Mouse (Mus musculus) limb, embryonic 15.5 days (tissue): ENCODE data around the gene Icam2. TPM values are rescaled to one million over a fixed set of nuclear protein-coding genes. Genes with fewer than 3 reads are reported as not detected.

Experiments used
- ATAC-seq: fragments of 200-750 bp; cut with Nextera tagmentation; 2 replicates; pipeline ENCODE4 v1.8.0; 2017; ENCODE audit warnings: low read depth, moderate TSS enrichment; ENCODE audit not compliant: insufficient number of reproducible peaks, low FRiP score, low TSS enrichment
- H3K27ac ChIP-seq: fragments of 300-500 bp; sonication (generic); 2 replicates; pipeline ENCODE4 v1.5.1; 2015; ENCODE audit warnings: moderate library complexity, mild to moderate bottlenecking, inconsistent platforms
- H3K27me3 ChIP-seq: fragments of 300-500 bp; sonication (generic); 2 replicates; pipeline ENCODE4 v1.6.1; 2015; ENCODE audit warnings: inconsistent platforms
- H3K36me3 ChIP-seq: fragments of 300-500 bp; sonication (generic); 2 replicates; pipeline ENCODE4 v1.6.1; 2015; ENCODE audit warnings: inconsistent platforms
- H3K4me1 ChIP-seq: fragments of 300-500 bp; sonication (generic); 2 replicates; pipeline ENCODE4 v1.6.1; 2015; ENCODE audit warnings: inconsistent platforms
- H3K4me2 ChIP-seq: fragments of 300-500 bp; sonication (generic); 2 replicates; pipeline ENCODE4 v1.6.1; 2015; ENCODE audit warnings: mild to moderate bottlenecking, inconsistent platforms
- H3K4me3 ChIP-seq: fragments of 300-500 bp; sonication (generic); 2 replicates; pipeline ENCODE4 v1.5.1; 2015; ENCODE audit warnings: mild to moderate bottlenecking, inconsistent platforms
- H3K9ac ChIP-seq: fragments of 300-500 bp; sonication (generic); 2 replicates; pipeline ENCODE4 v1.6.1; 2015; ENCODE audit warnings: inconsistent platforms
- H3K9me3 ChIP-seq: fragments of 300-500 bp; sonication (generic); 2 replicates; pipeline ENCODE4 v1.6.1; 2016; ENCODE audit warnings: inconsistent platforms
- WGBS: fragments of 180-500 bp; shearing (Covaris S2); methylation state at CpG from one replicate; pipeline ENCODE4 v1.1.7; 2015; 5-methylcytosine and 5-hydroxymethylcytosine counted together
- polyA plus RNA-seq: library from polyadenylated mRNA; unstranded; fragments of >200 nt; fragmentation: Nextera tagmentation; extraction: Ambion mirVana; gene quantifications from 2 replicates; pipeline ENCODE4 v1.2.1, GENCODE M21; 2015

Gene Icam2
- polyA plus RNA-seq, 1 experiment from 2014 or later = 39.1 TPM

DNA sequence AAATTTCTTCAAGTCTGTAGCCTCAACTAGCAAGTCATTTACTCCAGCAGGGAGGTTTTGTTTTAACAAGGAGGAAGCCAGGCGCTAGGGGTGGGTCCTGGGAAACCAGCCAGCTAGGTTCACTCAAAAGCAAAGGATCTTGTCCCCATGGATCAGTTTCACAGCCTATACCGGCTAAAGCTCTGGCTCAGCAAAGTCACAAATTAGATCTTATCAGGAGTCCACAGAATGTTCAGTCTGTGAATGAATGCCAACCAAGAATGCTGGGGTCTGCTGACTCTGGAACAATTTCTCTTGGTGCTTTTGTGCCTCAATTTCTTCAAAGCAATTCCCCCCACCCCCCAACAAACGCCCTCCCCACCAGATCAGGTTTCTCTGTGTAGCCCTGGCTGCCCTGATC, 1.7 kb upstream of the Icam2 start:
- Histone ChIP-seq H3K9ac (no peak overlapping the region), H3K4me1 (peaks cover 8% of the 10 kb centered on the region), H3K27me3 (no peaks in the 10 kb centered on the region), H3K4me2 (no peak overlapping the region), H3K4me3 (no peak overlapping the region), H3K27ac (0 out of 2 replicates have a peak overlapping the region, but pooled peaks have one; percentile 11), H3K36me3 (0 out of 2 replicates have a peak, but pooled peaks cover 6% of the 10 kb centered on the region), H3K9me3 (no peaks in the 10 kb centered on the region)
- ATAC-seq = no peak
- WGBS = 21% methylated on average over 3 of the region's 3 CpGs

DNA sequence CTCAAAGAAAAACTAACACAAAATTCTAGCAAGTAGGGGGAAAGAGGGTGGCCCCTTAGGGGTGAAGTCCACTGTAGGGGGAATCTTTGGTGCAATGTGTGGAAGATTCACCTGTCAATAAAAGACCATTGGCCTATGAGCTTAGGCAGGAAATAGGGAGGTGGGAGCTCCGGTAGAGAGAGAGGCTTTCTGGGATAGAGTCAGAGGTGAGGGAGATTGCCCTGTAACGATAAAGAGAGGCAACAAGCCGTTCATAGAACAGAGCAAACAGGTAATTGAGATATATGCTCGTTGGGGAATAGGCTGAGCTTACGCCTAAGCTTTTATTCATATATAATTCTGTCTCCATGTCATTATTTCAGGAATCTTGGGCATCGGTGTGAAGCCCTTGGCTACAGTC, 855 bp downstream of the Icam2 start:
- H3K9me3 ChIP-seq = no peaks in the 10 kb centered on the region
- no peaks in the 10 kb centered on the region for H3K27me3 ChIP-seq

DNA sequence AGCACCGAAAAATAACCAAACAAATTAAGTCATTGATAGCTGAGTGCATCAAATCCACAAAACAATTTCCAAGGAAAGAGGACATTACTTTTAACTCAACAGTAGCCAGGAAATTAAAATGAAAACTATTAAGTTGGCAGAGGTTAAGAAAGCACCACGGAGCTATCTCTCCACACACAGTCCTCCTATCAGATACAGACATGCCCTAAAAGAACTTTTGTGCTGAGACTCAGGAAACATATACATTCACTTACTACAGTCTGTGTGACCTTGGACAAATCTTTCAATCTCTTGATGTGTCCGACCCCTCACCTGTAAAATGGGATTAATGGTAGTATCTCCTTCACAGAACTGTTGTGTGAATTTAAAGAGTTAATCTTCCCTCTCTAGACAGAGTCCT, 1.5 kb downstream of the Icam2 start:
- H3K27me3 ChIP-seq = no peaks in the 10 kb centered on the region
- H3K4me1 ChIP-seq = peaks cover 8% of the 10 kb centered on the region
- no peak overlapping the region for H3K9ac ChIP-seq

More for the DNA sequence above, 855 bp downstream of the Icam2 start:
- H3K36me3 ChIP-seq = no peaks in the 10 kb centered on the region
- no peak overlapping the region for H3K27ac ChIP-seq
- H3K4me1 ChIP-seq = peaks cover 8% of the 10 kb centered on the region
- no peak overlapping the region for H3K4me2 ChIP-seq
- no peak for ATAC-seq
- WGBS = 75% methylated on average over 6 of the region's 6 CpGs
- H3K9ac ChIP-seq = no peak overlapping the region
- H3K4me3 ChIP-seq = no peak overlapping the region

DNA sequence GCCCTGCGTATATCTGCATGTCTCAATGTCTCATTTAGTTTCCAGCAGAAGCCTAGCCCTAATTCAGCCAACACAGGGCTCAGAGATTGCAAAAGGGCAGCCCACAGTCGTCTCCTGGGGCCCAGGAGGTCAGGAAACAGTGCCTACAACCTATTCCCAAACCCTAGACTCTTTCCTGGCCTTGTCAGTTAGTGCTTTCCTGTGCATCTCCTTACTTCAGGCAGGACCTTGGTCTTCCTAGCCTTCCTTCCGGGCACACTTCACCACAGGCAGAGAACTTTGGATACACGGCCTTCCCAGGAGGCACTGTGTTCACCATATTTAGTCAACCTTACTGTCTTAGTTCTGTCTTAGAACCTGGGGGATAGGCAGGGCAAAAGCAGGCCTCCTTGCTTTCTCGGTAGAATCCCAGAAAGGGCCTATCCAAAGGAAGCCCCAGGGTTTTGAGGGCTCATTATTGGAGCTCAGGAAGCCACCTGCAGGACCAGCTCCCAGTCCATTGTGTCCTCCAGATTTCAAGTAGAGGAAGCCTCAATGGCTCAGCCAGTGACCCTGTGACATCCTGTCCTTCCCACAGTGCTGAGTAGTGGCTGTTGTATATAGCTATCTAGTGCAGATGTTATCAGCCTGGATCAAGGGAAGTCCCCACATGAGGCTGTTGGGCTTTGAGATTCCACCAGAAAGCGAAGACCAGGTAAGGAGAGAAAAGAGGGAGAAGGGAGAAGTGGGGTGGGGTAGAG, 4.7 kb downstream of the Icam2 start:
- no peak overlapping the region for H3K4me2 ChIP-seq
- ATAC-seq = no peak

More for the DNA sequence above, 1.5 kb downstream of the Icam2 start:
- Histone ChIP-seq H3K4me3 (no peak overlapping the region), H3K4me2 (no peak overlapping the region), H3K27ac (no peak overlapping the region), H3K9me3 (no peaks in the 10 kb centered on the region), H3K36me3 (no peaks in the 10 kb centered on the region)
- 93% methylated on average over 3 of the region's 3 CpGs for WGBS
- no peak for ATAC-seq

DNA sequence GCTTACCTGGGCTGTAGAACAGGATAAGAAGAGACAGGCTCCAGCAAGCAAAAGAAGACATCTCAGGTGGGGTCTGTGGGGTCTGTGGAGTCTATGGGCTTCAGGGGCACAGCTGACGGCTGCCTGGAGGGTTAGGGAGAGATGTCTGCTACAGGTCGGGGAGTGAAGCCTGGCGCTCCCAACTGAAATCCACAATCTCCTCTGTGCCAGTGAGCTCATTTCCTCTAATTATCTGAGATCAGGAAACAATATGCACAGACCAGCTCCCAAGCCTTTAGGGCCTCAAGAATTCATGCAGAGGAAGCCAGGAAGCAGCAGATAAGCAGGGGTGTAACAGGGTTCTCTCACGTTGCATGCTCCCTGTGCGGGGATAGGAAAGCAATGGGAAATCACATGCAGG, 5.5 kb downstream of the Icam2 start:
- H3K4me3 ChIP-seq = peak overlapping the region; percentile 14
- no peaks in the 10 kb centered on the region for H3K27me3 ChIP-seq
- peak overlapping the region; percentile 50; the same call in 1 of the 2 replicates for H3K27ac ChIP-seq
- H3K4me1 ChIP-seq = no peaks in the 10 kb centered on the region
- no peaks in the 10 kb centered on the region for H3K36me3 ChIP-seq
- ATAC-seq = no peak
- no peak overlapping the region for H3K4me2 ChIP-seq
- H3K9me3 ChIP-seq = no peaks in the 10 kb centered on the region
- H3K9ac ChIP-seq = no peak overlapping the region
- WGBS = 56% methylated on average over 5 of the region's 5 CpGs

More for the DNA sequence above, 4.7 kb downstream of the Icam2 start:
- no peaks in the 10 kb centered on the region for H3K27me3 ChIP-seq
- H3K27ac ChIP-seq = peak overlapping the region; percentile 24; the same call in 1 of the 2 replicates
- H3K36me3 ChIP-seq = no peaks in the 10 kb centered on the region
- H3K9ac ChIP-seq = no peak overlapping the region
- WGBS = 81% methylated on average over 6 of the region's 6 CpGs
- no peaks in the 10 kb centered on the region for H3K4me1 ChIP-seq
- no peak overlapping the region for H3K4me3 ChIP-seq
- H3K9me3 ChIP-seq = no peaks in the 10 kb centered on the region

- Histone ChIP-seq H3K4me1 (no peaks in the 10 kb centered on the region), H3K27ac (peak overlapping the region; percentile 50; the same call in 1 of the 2 replicates), H3K9me3 (no peaks in the 10 kb centered on the region), H3K9ac (no peak overlapping the region), H3K4me3 (peak overlapping the region; percentile 14), H3K36me3 (no peaks in the 10 kb centered on the region), H3K4me2 (no peak overlapping the region), H3K27me3 (no peaks in the 10 kb centered on the region)
- WGBS = 87% methylated on average over 7 of the region's 7 CpGs
- no peak for ATAC-seq
Measured at GRCm38 (mm10) chr11:106381883-106382282, 6.0 kb downstream of the Icam2 start.

DNA sequence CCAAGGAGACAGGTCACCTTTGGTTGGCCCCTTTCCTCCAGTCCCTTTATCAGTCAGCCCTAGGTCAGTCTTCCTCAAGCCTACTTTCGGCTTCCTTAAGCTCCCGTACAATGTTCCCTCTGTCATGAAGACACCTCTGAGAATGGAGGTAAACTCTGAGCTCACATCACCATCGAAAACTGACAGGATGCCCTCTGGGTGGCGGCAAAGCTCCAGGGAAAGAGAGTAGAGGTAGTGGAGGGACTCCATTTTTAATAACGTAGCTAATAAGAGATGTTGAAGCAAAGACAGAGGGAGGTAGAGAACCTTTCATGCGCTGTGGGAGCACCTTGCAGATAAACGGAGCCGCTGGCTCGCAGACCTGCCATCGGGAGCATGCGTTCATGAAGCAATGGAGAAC, 6.9 kb downstream of the Icam2 start:
- Histone ChIP-seq H3K27ac (no peak overlapping the region), H3K36me3 (no peaks in the 10 kb centered on the region), H3K9me3 (no peaks in the 10 kb centered on the region), H3K27me3 (no peaks in the 10 kb centered on the region), H3K9ac (no peak overlapping the region), H3K4me2 (no peak overlapping the region), H3K4me1 (no peaks in the 10 kb centered on the region), H3K4me3 (peak overlapping the region; percentile 14; the same call in 1 of the 2 replicates)
- ATAC-seq = no peak
- WGBS = 75% methylated on average over 11 of the region's 11 CpGs

GRCm38 (mm10) chr11:106374979-106375378, 12.9 kb downstream of the Icam2 start:
- WGBS = 77% methylated on average over 4 of the region's 5 CpGs
- no peak overlapping the region for H3K27ac ChIP-seq
- no peak overlapping the region for H3K4me2 ChIP-seq
- no peaks in the 10 kb centered on the region for H3K9me3 ChIP-seq
- no peak for ATAC-seq
- no peaks in the 10 kb centered on the region for H3K36me3 ChIP-seq
- no peak overlapping the region for H3K4me3 ChIP-seq
- no peak overlapping the region for H3K9ac ChIP-seq
- peaks cover 9% of the 10 kb centered on the region for H3K4me1 ChIP-seq
- no peaks in the 10 kb centered on the region for H3K27me3 ChIP-seq

- ATAC-seq = no peak
- H3K4me3 ChIP-seq = no peak overlapping the region
- no peak overlapping the region for H3K9ac ChIP-seq
- no peaks in the 10 kb centered on the region for H3K9me3 ChIP-seq
- no peaks in the 10 kb centered on the region for H3K36me3 ChIP-seq
- no peak overlapping the region for H3K27ac ChIP-seq
- no peak overlapping the region for H3K4me2 ChIP-seq
- 39% methylated on average over 9 of the region's 9 CpGs for WGBS
- H3K27me3 ChIP-seq = no peaks in the 10 kb centered on the region
- H3K4me1 ChIP-seq = peaks cover 9% of the 10 kb centered on the region
Measured at GRCm38 (mm10) chr11:106374559-106374958, 13.3 kb downstream of the Icam2 start.

DNA sequence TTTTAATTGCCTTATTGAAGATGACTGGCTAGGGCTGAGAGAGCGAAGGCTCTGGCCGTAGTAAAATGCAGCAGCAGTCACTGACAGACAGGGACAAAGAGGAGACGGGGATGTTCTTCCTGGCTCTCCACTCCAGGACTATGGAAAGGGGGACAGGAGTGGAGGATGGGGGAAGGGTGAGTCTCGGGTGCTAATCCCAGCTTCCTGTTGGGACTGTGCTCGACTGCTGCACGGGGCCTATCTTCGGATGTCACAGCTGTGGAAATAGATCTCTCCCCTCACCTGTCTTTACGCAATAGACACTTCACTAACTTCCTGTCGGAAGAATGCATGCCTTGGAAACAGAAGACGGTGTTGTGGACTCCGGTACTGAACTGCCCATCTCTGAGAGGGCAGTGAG, 13.9 kb downstream of the Icam2 start:
- ATAC-seq = no peak
- Histone ChIP-seq H3K27ac (no peak overlapping the region), H3K27me3 (no peaks in the 10 kb centered on the region), H3K4me1 (peaks cover 9% of the 10 kb centered on the region), H3K9me3 (no peaks in the 10 kb centered on the region), H3K9ac (no peak overlapping the region), H3K36me3 (no peaks in the 10 kb centered on the region), H3K4me2 (no peak overlapping the region), H3K4me3 (no peak overlapping the region)
- WGBS = 43% methylated on average over 11 of the region's 11 CpGs

GRCm38 (mm10) chr11:106366316-106366715, 21.6 kb downstream of the Icam2 start:
- peaks cover 14% of the 10 kb centered on the region; the same call in 1 of the 2 replicates for H3K4me1 ChIP-seq
- WGBS = 6% methylated on average over 3 of the region's 3 CpGs
- H3K9me3 ChIP-seq = no peaks in the 10 kb centered on the region
- no peak overlapping the region for H3K27ac ChIP-seq
- H3K36me3 ChIP-seq = no peaks in the 10 kb centered on the region
- no peak overlapping the region for H3K9ac ChIP-seq
- ATAC-seq = no peak
- no peaks in the 10 kb centered on the region for H3K27me3 ChIP-seq
- no peak overlapping the region for H3K4me2 ChIP-seq
- no peak overlapping the region for H3K4me3 ChIP-seq

DNA sequence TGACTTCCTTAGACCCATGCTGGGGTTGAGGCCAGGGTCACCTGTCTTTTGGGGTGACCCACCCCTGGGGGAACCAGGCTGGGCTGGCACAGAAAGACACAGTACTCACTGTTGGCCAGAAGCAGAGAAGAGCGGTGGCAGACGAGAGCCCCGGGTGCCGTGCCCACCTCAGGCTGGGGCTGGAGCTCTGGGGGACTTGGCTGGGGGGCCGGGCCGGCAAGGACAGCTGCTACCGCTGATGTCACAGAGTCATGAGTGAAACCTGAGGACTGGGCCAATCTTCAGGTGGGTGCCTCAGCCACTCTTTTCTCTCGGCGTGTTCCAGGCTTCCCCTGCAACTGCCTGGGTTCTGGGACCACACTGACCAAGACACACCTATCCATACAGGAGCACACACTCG, 22.5 kb downstream of the Icam2 start, which contains the start of gene Prr29:
TSS of gene Prr29 (plus strand) at position 107 of the 400 bp plus-strand sequence.
- Histone ChIP-seq H3K9ac (no peak within 1 kb of the TSS), H3K27ac (no peak within 1 kb of the TSS), H3K4me2 (0 out of 2 replicates have a peak within 1 kb of the TSS, but pooled peaks have one; percentile 0), H3K4me1 (peaks cover 14% of the 10 kb centered on the region; the same call in 1 of the 2 replicates), H3K36me3 (no peaks in the 10 kb centered on the region), H3K27me3 (no peaks in the 10 kb centered on the region), H3K4me3 (no peak within 1 kb of the TSS), H3K9me3 (no peaks in the 10 kb centered on the region)
- WGBS = 38% methylated on average over 10 of the region's 10 CpGs
- ATAC-seq = 0 out of 2 replicates have a peak, but pooled peaks have one; percentile 45
